Mouse (Mus musculus) common myeloid progenitor, adult 5-6 weeks (primary cell): ENCODE measurements around the gene Fgfr2. TPM values are rescaled to one million over a fixed set of nuclear protein-coding genes. Genes with fewer than 3 reads are reported as not detected.
"Not testable (repeated sequence)": the region's sequence is repeated elsewhere in the genome, so short reads cannot be mapped to it uniquely, and the experiment has no call there.

ENCODE experiments used
- ATAC-seq: replicated peaks from 2 replicates; pipeline ENCODE4 v1.8.0; 2016; ENCODE audit warnings: low read depth, mild to moderate bottlenecking, moderate TSS enrichment, inconsistent platforms; ENCODE audit not compliant: poor library complexity, severe bottlenecking
- total RNA-seq: library from RNA; stranded (forward); fragments of 200-1000, 187-1606 nt; gene quantifications from 2 replicates; pipeline ENCODE4 v1.2.3, GENCODE M21; 2017

The Fgfr2 gene
- total RNA-seq, 1 experiment from 2014 or later, result not detected

DNA sequence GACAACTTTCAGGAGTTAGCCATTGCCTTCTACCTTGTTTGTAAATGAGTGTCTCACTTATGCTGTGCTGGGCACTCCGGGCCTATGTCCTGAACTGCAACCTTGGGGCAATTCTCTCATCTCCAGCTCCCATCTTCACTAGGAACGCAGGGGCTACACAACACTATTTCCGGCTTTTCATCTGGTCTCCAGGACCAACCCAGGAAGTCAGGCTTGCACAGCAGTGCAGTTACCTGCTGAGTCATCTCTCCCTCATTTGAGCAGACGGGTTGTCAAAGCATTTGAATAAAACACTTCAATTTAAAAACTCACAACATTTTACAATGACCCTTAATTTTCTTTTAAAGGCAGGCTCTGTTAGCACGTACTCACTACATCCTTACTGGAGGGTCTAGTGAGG is 2612.9 kb downstream of the Fgfr2 start:
- no peak; the same call in 1 of the 2 replicates for ATAC-seq

DNA sequence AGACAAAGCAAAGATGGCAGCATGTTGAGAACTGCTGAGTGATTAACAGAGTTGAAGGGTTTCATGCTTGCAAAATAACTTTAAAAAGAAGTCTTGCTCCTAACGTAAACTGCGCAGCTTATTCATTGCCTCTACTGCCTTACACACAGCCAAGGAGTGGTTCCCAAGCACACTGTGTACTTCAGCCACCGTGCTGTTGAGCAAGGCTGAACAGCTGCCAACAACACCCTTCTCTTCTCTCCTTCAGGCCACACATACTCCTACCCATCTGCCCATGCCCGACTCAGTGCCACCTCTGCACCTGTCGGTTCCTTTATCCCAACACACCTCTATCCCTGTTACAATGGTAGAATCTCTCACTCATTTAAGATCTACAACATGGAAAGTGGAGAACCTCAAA is 2620.1 kb downstream of the Fgfr2 start:
- ATAC-seq, result no peak

DNA sequence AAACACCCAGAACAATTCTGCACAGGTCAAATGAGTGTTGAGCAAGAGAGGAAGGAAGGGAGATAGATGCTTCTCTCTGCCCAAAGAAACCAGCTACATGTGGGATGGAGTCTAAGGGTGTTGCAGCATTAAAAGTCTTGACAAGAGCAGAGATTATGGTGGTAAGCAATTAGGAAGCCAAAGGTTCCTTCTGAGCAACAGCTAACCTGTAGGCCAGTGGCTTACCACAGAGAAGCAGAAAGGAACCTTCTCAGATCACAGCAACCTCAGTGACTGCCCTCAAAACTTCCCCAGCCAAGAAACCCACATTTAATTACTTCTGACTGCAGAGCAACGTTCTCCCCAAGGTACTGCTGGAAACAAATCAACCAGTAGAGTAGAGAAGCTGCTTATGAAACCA is 2621.7 kb downstream of the Fgfr2 start:
- peak; percentile 72 for ATAC-seq

DNA sequence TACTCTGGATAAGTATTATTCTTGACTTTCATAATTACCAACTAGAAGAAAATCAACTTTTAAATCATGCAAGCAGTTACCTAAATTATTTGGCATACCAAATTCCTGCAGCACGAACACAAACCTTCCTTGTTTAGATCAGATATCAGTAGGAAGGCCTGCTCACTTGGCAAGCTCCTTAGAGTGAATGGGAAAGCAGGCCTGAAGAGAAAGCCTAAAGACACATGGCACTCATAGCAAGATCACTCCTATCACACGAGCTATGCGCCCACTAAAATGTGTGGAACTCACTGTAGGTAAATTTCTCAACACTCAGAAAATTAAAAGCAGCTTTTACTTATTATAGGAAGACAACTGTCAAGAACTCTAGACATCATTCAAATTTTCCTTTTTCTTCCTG is 2629.8 kb downstream of the Fgfr2 start:
- no peak for ATAC-seq

DNA sequence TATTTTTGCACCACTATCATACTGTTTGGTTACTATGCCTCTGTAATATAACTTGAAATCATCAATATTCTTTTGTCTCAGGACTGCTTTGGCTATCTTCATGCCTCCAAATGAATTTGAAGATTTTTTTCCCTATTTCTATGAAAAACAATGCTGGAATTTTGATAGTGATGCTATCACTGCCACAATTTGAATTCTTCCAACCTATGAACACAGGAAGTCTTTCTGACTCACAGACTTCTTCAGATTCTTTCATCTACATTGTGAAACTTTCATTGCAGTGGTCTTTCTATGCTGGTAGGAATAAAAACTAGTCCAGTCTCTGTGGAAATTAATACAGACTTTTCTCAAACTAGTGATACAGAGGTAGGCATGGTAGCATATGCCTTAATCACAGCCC is 2631.1 kb downstream of the Fgfr2 start:
- no peak for ATAC-seq

DNA sequence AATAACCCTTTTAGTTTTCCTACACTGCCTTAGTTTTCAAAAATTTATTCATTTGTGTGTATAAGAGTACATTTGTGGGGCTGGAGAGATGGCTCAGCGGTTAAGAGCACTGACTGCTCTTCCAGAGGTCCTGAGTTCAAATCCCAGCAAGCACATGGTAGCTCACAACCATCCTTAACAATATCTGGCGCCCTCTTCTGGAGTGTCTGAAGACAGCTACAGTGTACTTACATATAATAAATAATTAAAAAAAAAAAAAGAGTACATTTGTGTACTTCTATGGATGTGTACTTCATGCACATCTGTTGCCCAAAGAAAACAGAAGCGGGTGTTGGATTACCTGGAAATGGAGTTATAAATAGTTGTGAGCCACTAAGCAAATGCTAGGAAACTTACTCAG is 2644.1 kb downstream of the Fgfr2 start:
- ATAC-seq, result not testable (repeated sequence)

DNA sequence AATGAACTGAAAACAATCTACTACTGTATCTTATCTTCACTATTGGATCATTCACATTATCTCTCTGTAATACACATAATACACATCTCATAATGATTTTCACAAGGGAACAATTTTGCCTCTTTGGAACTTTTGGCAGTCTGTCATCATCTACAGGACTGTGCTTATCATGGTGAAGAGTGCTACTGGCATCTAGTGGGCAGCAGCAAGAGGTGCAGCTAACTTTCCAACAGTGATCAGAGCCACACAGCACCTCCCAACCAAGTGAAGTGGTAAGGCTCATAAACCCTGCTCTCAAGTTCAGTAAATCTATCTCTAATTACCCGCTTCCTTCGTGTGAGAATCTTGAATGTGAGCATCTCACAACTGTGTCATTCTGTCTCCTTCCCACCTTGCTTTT is 2647.2 kb downstream of the Fgfr2 start:
- peak; percentile 94 for ATAC-seq

DNA sequence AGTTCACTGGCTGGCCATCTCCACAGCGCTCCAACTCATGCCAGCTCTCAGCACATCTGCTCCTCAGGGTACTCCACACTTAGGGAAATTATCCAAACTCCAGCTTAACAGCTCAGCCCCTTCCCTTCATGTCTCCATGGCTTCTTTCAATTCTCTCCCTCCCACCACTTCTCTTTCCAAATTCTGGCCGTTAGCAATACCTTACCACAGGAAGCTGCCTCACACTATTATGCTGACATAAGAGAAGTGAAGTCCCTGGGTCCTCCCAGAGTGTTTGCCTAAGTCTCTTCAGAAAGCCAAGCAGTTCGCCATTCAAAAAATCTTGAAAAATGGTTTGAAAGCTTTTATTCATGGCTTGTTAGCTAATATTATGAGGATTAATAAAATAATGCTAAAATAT is 2649.3 kb downstream of the Fgfr2 start:
- ATAC-seq, result peak; percentile 46

DNA sequence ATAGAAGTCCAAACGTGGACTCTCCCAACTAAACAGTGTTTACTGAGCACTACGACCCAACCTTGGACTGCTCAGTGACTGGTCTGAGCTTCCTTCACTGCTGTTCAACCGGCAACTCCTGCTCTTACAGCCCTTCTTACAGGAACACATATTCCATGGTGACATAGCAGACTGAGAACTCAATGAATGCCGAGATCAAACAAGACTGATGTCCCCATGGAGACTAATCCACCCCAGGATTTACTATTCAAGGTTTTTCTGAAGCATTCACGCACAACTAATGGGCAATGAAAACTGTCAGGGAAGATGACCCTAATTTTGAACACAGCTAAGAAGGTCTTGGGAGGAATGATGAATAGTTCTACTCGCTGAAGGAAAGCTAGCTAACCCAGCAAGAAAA is 2650.5 kb downstream of the Fgfr2 start:
- ATAC-seq, result no peak

DNA sequence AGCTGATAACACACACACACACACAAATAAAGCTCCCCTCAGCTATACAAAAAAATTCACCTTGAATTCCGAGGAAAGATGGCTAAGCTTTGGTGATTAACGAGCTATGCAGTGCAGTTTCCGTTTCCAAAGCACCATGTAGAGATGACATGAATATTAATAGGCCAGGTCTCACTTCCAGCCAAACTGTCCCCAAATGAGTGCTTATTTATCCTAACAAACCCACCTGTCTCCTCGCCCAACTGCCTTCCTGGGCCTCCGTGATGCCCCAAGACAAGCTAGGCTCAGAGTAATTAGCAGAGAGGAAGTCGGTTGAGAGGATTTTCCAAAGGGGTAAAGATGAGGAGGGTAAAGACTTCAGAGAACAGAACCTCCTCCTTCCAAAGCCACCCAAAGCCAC is 2652.1 kb downstream of the Fgfr2 start:
- no peak for ATAC-seq

DNA sequence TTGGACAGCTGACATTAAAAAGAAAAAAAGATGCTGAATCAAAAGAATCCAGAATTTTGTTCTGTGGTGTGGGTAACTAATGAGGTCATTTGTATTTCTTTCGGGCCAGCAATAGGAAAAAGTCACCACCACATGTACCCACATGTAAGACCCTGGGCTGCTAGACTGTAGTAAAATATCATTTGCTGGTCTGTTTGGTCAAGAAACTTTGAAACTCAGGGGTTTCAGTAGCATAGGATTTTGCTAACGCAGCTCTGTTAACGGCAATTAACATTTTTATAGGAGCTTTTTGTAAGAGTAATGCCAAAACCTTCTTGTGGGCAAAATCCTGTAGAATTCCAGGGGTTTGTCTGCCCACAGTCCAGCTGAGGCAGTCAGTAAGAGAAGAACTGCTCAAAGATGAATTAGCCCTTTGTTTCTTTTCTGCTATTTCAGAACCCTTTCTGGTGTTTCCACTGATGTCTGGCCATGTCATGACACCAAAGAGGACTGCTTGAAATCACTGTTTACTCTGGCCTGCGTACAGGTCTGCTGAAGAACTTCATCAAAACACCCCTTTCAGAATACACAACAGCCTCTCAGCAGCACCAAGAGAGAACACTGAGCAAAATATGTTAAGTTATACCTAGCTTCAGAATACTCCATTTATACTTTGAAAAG is 2667.4 kb downstream of the Fgfr2 start:
- ATAC-seq, result no peak

DNA sequence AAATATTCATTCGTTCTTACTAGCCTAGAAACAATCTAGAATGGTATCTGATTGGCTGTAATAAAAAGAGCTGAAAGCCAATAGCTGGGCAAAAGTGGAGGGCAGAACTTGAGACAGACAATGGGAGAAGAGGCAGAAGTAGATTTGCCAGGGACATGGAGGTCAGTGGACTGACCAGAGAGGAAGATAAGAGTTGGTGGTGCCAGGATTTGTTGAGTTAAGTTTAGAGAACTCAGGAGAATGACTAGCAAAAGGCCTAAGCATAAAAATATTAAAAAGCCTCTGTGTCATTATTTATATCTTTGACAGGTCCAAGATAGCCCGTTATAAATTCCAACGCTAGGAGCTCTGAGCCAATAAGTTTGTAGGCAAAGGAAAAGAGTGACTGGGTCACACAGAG is 2668.9 kb downstream of the Fgfr2 start:
- no peak for ATAC-seq

DNA sequence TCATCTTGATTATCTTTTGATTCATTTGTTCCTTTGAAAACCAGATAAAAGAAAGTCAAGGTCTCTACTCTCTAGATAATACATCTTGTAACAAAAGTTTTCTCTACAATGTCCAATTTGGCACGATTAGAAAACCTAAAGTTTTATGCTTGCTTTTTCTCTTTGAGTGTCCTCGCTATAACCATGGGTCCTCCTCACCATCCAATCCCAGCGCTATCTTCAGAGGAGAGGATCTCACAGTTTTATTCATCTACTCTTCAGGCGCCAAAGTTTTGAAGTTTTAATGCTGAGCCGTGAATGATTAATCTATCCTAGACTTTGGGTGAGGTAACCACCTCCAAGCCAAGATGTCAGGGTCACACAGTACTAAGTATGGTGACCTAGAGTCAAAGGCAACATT is 2687.4 kb downstream of the Fgfr2 start:
- ATAC-seq, result no peak

DNA sequence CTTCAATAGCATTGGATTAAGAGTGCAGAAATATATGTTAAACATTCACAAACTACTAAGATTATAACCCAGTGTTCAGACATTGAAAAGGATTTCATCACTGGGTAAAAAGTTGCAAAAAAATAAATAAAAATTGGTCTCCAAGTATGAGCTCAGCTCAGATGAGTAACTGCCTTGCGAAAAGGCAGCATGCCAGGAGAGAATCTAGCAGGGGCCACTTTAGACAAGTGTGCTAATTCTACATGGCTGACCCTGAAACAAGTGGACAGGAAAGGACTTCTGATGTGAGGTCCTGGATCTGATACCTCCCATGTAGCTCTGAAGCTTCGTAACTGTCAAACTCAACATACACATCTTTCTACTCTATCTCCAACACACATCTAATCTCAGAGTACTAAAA is 2691.0 kb downstream of the Fgfr2 start:
- ATAC-seq, result no peak

DNA sequence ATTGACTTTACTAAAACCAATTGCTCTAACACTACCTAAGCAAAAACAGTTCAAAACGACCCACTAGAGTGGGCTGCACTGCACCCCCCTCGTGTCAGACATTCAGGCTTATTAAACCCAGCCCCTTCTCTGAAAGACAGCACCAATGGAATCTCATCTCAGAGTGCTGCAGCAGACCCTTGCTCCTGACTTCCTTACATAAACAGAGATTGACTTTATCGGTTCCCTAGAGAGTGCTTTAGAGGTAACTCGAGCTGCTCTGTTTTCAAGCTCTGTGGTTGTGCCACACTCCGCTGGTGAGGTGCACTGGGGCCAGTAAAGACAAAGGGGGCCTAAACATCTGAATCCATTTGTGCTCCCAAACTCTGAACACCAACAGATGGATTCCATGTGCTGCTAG is 2696.6 kb downstream of the Fgfr2 start:
- ATAC-seq, result no peak

DNA sequence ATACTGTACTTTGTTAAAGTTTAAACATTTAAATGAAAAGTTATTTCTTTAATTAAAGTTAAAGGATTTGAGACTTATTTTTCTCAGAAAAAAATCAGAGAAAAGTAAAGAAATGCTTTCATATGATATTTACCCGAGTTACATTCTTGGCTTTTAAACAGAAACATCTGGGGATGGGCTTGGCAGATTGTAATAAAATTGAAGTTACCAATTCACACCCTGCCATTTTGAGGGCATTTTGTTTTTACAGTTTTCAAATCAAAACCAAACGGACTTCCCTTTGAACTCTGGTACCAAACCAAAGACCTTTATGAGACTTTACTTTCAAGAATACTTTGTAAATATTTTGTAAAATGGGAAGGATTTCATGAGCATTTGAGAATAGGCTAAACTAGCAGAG is 2697.2 kb downstream of the Fgfr2 start:
- no peak for ATAC-seq

DNA sequence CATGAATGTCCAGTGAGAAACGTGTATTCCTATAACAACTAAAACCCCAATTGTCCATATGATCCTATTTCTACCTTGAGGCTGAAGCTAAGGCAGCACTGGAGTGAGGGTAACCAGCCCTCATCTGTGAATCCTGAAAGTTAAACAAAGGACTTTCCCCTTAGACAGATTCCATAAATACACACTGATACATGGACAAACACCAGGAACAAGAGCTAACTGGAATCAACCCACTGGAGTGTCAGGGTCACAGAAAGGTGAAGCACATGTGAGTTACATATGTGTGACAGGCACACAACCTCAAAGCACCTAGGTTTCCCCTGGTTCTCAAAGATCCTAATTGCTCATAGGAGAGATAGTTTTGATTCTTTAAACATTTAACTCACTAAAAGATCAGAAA is 2703.2 kb downstream of the Fgfr2 start:
- no peak for ATAC-seq

DNA sequence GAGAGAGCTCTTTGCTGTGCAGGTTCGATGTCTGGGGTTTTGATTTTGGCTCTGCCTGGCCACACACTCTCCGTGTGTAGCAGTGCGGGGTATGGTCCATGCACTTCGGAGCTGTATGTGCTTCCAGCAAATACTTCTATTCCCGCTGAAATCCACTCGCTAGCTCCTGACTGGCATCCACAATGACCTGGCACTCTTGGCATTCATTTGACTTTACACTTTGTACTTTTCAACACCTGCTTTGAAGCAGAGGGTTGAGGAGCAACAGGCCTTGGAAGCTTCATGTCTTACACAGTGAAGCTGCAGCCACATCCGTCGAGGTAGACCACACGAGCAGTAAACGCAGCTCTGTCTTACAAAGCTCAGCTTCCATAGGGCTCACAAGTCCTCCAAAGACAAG is 2715.5 kb downstream of the Fgfr2 start:
- no peak for ATAC-seq

DNA sequence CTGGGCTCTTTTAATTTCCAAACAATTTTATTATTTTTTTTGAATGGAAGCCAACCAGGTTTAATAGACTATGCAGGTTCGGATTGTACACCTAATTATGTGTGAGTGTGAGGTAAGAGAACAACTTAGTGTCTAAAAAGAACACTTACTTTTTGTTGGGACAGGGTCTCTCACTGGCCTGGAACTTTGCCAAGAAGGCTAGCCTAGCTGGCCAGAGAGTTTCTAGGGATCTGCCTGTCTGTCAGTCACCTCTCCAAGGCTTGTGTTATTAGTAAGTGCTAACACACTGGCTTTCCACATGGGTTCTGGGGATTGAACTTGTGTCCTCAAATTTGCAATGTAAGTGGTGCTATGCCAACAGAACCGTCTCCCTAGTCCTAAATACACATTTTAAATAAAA is 2719.8 kb downstream of the Fgfr2 start:
- ATAC-seq, result no peak

DNA sequence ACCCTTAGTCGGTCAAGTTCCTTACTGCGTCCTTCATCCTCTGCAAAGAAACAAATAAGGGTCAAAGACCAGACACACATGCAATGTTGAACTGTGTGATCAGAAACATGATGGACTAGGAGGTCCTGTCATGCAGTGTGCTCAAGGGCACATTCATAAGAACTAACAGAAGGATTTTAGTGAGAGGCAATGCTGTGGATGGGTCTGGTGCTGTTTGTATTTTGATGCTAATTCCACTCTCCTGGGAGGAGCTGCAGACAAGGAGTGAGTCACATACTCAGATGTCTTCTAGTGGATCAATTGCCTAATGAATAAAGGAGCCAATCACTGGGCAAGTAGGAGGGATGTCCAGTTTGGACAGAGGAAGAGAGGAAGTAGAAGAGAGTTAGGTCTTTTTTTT is 2728.5 kb downstream of the Fgfr2 start:
- no peak for ATAC-seq

DNA sequence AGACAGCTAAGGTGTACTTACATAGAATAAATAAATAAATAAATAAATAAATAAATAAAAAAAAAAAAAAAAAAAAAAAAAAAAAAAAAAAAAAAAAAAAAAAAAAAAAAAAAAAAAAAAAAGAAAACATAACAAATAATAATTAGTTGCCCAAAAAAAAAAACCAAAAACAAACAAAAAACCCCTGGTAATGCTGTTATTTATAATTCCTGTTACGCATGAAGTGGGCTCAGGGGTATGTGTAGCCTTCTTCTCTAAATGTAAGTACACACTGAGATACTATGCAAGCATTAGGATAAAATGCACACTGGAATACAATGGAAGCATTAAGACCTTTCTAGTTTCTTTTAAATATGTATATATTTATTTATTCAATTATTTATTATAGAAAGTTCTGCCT is 2733.1 kb downstream of the Fgfr2 start:
- ATAC-seq, result not testable (repeated sequence)

DNA sequence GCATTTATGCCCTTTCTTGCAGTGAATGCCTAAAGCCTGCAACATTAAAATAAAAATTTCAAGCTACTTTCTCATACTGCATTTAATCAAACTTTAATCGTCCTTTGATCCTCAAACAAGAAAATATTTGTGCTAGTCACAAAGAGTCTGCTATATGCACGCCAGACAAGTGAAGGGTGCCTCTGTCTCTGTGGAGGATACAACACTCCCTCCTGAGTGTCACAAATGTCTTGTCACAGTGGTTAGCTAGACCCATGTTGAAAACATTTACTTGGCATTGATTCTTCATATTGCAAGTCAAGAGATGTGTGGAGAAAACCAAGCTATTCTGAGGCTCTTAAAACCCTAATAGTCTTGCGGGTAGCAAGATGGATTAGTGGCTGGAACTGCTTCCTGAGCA is 2736.8 kb downstream of the Fgfr2 start:
- ATAC-seq, result no peak
